20 mouse cellular contexts compared by ENCODE assay signal in genomic region chr16:96222452-96222851, GRCm38 (mm10). TPM values are rescaled to one million over a fixed set of nuclear protein-coding genes. Genes with fewer than 3 reads are reported as not detected.
"Had no signal": no experiment of that assay in that cellular context is flagged by ENCODE, and none has a peak within 500 bp of the region (broad histone marks: within the 10 kb centered on the region; RNA-seq: fewer than 3 reads in every experiment).

No protein-coding gene starts in this region.

- H3K9ac ChIP-seq: lung, embryonic 15.5 days; midbrain, embryonic 13.5 days; midbrain, embryonic 15.5 days; neural tube, embryonic 12.5 days; stomach, embryonic 15.5 days had no signal

- H3K4me1 ChIP-seq: lung, embryonic 15.5 days; megakaryocyte, embryonic 14.5 days; midbrain, embryonic 13.5 days; midbrain, embryonic 15.5 days; neural tube, embryonic 12.5 days; stomach, embryonic 15.5 days had no signal

- H3K4me2 ChIP-seq: lung, embryonic 15.5 days; midbrain, embryonic 11.5 days; midbrain, embryonic 13.5 days; midbrain, embryonic 15.5 days; neural tube, embryonic 12.5 days; stomach, embryonic 15.5 days had no signal

- H3K9me3 ChIP-seq: lung, embryonic 15.5 days; megakaryocyte, embryonic 14.5 days; midbrain, embryonic 13.5 days; midbrain, embryonic 15.5 days; neural tube, embryonic 12.5 days; stomach, embryonic 15.5 days had no signal

- ATAC-seq: lung, postnatal 0 days; midbrain, embryonic 13.5 days; midbrain, embryonic 15.5 days had no signal

- DNase-seq: lung, postnatal 14 days; lung, postnatal 36 days; right cerebral cortex, postnatal 14 days; thymus, adult 2 months; thymus, postnatal 25 days; thymus, postnatal 4 days had no signal

- H3K27ac ChIP-seq: lung, embryonic 15.5 days; macrophage; midbrain, embryonic 13.5 days; midbrain, embryonic 15.5 days; neural tube, embryonic 12.5 days; stomach, embryonic 15.5 days; stomach, postnatal 0 days had no signal

- H3K36me3 ChIP-seq: lung, embryonic 15.5 days; midbrain, embryonic 13.5 days; midbrain, embryonic 15.5 days; neural tube, embryonic 12.5 days; stomach, embryonic 15.5 days had no signal

- H3K27me3 ChIP-seq: lung, embryonic 15.5 days; midbrain, embryonic 13.5 days; midbrain, embryonic 15.5 days; neural tube, embryonic 12.5 days; stomach, embryonic 15.5 days had no signal

- H3K4me3 ChIP-seq: lung, embryonic 15.5 days; megakaryocyte, embryonic 14.5 days; midbrain, embryonic 13.5 days; midbrain, embryonic 15.5 days; neural tube, embryonic 12.5 days; stomach, embryonic 15.5 days had no signal

RNA-seq across cellular contexts. Expression of gene B3galt5, which starts 13.1 kb away (rescaled TPM):
- total RNA-seq: monocyte, adult 5-6 weeks; neutrophil, adult 5-6 weeks had no signal
- polyA plus RNA-seq: macrophage; testis, adult 2 months had no signal

RNA-seq across cellular contexts. Expression of gene Sh3bgr, which starts 22.2 kb away (rescaled TPM):
- total RNA-seq: megakaryocyte progenitor cell, adult 5-6 weeks; monocyte, adult 5-6 weeks; neutrophil, adult 5-6 weeks had no signal
- polyA plus RNA-seq: macrophage had no signal

RNA-seq across cellular contexts. Expression of gene Lca5l, which starts 30.4 kb away (rescaled TPM):
- total RNA-seq: monocyte, adult 5-6 weeks; neutrophil, adult 5-6 weeks had no signal
- polyA plus RNA-seq: macrophage had no signal
